Mouse (Mus musculus): ENCODE data around the gene Exosc7.

- TF ChIP-seq CTCF (IDR thresholded peaks at IDR 0.05; ENCODE audit: borderline replicate concordance, control insufficient read depth, extremely low read depth, insufficient read depth, low read length, poor library complexity) (no peak), POLR2A (IDR thresholded peaks at IDR 0.05; ENCODE audit: control insufficient read depth, extremely low read depth, insufficient read depth, low read length, poor library complexity) (no peak)
Observed at GRCm38 (mm10) chr9:123174356-123174755, 61.3 kb downstream of the Exosc7 start.

Measured in thymus, adult 2 months (tissue).